Mouse (Mus musculus): ENCODE measurements around the gene Enoph1.

Enoph1 gene

GRCm38 (mm10) chr5:100039602-100040142 is at the start of gene Enoph1, which contains the start of gene Hnrnpdl:
Gene Enoph1, plus strand, starts transcription at chr5:100039985.
Gene Hnrnpdl, minus strand, starts transcription at chr5:100039664.
- peak; percentile 89 to 93 for DNase-seq

- DNase-seq: peak; percentile 52 to 66
These were observed 45.6 kb upstream of the Enoph1 start for GRCm38 (mm10) chr5:99994166-99994565.

GRCm38 (mm10) chr5:99994680-99995079 is 45.1 kb upstream of the Enoph1 start:
- no peak for DNase-seq

GRCm38 (mm10) chr5:100000048-100000447 is 39.7 kb upstream of the Enoph1 start:
- no peak for DNase-seq

- DNase-seq: no peak
These were observed 39.3 kb upstream of the Enoph1 start for GRCm38 (mm10) chr5:100000500-100000899.

- no peak for DNase-seq
These were observed 35.9 kb upstream of the Enoph1 start for GRCm38 (mm10) chr5:100003895-100004294.

GRCm38 (mm10) chr5:100005431-100005830 is 34.4 kb upstream of the Enoph1 start:
- DNase-seq: no peak

- DNase-seq: no peak
These were observed 33.9 kb upstream of the Enoph1 start for GRCm38 (mm10) chr5:100005896-100006295.

- DNase-seq: no peak
These were observed 33.3 kb upstream of the Enoph1 start for GRCm38 (mm10) chr5:100006324-100007039.

GRCm38 (mm10) chr5:100007040-100007375 is 32.8 kb upstream of the Enoph1 start:
- DNase-seq: peak in 1 of 2 experiments; percentile 6

GRCm38 (mm10) chr5:100008485-100008884 is 31.3 kb upstream of the Enoph1 start:
- DNase-seq: no peak

- no peak for DNase-seq
These were observed 27.2 kb upstream of the Enoph1 start for GRCm38 (mm10) chr5:100012599-100012998.

- DNase-seq: no peak
These were observed 19.7 kb upstream of the Enoph1 start for GRCm38 (mm10) chr5:100020089-100020488.

- DNase-seq: no peak
These were observed 15.4 kb upstream of the Enoph1 start for GRCm38 (mm10) chr5:100024403-100024802.

GRCm38 (mm10) chr5:100024868-100025267 is 14.9 kb upstream of the Enoph1 start:
- no peak for DNase-seq

GRCm38 (mm10) chr5:100030069-100030468 is 9.7 kb upstream of the Enoph1 start:
- DNase-seq: no peak

- no peak for DNase-seq
These were observed 7.7 kb upstream of the Enoph1 start for GRCm38 (mm10) chr5:100032107-100032506.

- no peak for DNase-seq
These were observed 7.1 kb upstream of the Enoph1 start for GRCm38 (mm10) chr5:100032646-100033045.

GRCm38 (mm10) chr5:100035950-100036349 is 3.8 kb upstream of the Enoph1 start:
- no peak for DNase-seq

GRCm38 (mm10) chr5:100036681-100037080 is 3.1 kb upstream of the Enoph1 start:
- no peak for DNase-seq

- DNase-seq: peak; percentile 79 to 85
These were observed 1.6 kb upstream of the Enoph1 start for GRCm38 (mm10) chr5:100037965-100038713.

GRCm38 (mm10) chr5:100038714-100039601 is 827 bp upstream of the Enoph1 start:
- peak; percentile 96 for DNase-seq

GRCm38 (mm10) chr5:100040281-100040784 is 548 bp downstream of the Enoph1 start:
- DNase-seq: peak in 1 of 2 experiments; percentile 28
